Mouse (Mus musculus) activated CD4-positive, CD25-positive, alpha-beta regulatory T cell, adult 4 months (primary cell): Measurements from ENCODE around the gene Abcg1. TPM values are rescaled to one million over a fixed set of nuclear protein-coding genes. Genes with fewer than 3 reads are reported as not detected.

ENCODE experiments used
- ATAC-seq: one replicate; pipeline ENCODE4 v1.8.0; 2017
- polyA plus RNA-seq, 2 experiments: library from polyadenylated mRNA; unstranded; fragments of 100-300 nt; shearing (Covaris generic); gene quantifications; one replicate each; pipeline ENCODE4 v1.2.1; 2017

The Abcg1 gene
- polyA plus RNA-seq, 2 experiments from 2014 or later: 104 to 116 TPM

GRCm38 (mm10) chr17:31131269-31131821 lies 73.9 kb downstream of the Abcg1 start:
- no peak for ATAC-seq

DNA sequence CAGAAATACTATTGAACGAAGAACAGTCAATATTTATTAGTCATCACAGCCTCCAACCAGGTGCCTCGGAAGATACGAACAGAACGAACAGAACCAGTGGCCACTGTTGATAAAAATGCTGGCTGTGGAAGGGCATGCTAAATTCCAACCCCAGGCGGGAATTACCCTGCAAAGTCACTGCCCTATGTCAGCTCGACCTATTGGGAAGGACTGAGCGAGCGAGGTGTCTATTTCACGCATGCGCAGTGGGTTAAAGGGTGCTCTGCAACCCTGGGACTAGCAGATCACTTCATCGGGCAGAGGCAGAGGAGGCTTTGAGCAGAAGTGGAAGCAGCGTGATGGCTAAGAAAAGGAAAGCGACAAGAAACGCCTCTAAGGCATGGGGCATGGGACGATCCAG lies 76.3 kb downstream of the Abcg1 start:
- no peak for ATAC-seq

DNA sequence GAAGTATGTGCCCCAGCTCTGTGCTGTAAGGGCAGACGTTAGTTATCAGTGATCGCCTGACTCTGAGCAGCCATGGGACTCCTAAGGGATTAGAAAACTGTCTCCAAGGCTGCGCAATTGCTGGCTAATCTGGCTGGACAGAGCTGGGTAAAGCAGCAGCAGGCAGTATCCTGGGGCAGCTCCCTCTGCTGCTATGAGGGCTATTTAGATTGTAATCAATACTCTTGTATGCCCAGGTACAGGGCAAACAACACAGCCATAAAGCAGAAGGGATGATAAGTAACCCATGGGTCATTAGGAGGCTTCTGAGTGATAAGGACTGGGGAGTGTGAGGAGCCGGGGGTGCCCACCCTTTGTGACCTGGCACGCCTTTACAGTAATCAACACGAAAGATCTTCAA lies 77.4 kb downstream of the Abcg1 start:
- no peak for ATAC-seq

GRCm38 (mm10) chr17:31136291-31136690 lies 78.8 kb downstream of the Abcg1 start:
- ATAC-seq: peak; percentile 51

GRCm38 (mm10) chr17:31136821-31137220 lies 79.3 kb downstream of the Abcg1 start:
- peak; percentile 48 for ATAC-seq

- peak; percentile 60 for ATAC-seq
Observed at GRCm38 (mm10) chr17:31138398-31138797, 80.9 kb downstream of the Abcg1 start.

GRCm38 (mm10) chr17:31142116-31142515 lies 84.6 kb downstream of the Abcg1 start:
- no peak for ATAC-seq

DNA sequence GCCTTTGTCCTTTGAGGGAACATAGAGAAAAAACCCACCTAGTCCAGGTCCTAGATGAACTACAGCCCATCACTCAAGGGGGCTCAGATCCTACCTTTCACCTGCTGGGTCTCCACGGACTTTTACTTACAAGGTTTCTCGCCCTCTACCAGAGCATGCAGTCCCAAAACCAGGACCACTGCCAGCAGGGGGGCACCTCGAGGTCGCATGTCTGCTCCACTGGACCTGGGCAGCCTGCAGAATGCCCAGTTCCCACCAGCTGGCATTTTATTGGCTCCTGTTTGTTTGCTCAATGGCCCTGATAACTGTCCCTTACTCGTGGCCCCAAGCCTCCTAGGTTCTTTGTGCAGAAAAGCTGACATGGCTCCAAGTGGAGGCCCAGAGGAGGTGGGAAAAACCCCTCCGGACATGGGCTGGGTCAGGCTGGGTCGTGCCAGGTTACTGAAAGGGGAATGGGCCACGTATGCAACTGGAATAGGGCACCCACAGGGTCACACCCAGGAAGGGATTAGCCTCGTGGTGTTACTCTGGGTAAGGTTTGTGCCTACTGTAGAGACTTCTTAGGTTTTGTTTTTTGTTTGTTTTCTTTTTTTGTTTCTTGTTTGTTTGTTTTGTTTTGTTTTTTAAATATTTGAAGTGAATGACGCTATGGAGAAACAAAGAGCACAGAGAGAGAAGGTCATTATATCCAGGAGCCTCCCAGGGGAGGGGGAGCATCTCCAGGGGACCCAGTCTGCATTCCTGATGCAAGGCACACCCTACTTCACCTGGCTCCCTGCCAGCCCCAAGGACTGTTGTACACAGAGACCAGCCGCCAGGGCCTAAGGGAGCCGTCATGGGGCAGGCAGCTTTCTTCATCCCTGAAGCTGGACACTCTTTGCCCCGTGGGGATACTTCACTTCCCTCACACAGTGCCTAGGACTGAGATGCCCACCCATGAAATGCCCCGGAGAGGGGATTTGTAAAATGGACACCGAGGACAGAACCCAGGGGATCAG lies 86.9 kb downstream of the Abcg1 start, which contains the start of gene Tff2:
TSS of gene Tff2 (minus strand) at position 243 of the 998 bp plus-strand sequence.
- ATAC-seq: no peak

DNA sequence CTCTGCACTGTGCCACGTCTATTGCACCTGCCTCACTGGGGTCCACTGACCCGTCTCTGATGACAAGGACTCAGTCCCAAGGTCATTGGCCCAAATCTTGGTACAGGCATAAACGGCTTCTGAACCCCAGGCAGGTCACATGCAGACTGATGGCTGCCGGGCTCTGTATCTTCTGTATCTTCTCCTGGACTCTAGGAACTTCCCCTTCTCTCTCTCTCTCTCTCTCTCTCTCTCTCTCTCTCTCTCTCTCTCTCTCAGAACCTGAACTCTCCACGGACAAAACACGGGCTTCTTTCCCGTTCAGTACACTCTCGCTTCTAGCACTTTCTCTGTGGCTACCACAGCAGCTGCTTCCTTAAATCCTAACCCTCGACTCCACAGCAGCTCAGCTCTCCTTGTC lies 88.5 kb downstream of the Abcg1 start:
- no peak for ATAC-seq

- ATAC-seq: no peak
Observed at GRCm38 (mm10) chr17:31152512-31152911, 95.0 kb downstream of the Abcg1 start.

DNA sequence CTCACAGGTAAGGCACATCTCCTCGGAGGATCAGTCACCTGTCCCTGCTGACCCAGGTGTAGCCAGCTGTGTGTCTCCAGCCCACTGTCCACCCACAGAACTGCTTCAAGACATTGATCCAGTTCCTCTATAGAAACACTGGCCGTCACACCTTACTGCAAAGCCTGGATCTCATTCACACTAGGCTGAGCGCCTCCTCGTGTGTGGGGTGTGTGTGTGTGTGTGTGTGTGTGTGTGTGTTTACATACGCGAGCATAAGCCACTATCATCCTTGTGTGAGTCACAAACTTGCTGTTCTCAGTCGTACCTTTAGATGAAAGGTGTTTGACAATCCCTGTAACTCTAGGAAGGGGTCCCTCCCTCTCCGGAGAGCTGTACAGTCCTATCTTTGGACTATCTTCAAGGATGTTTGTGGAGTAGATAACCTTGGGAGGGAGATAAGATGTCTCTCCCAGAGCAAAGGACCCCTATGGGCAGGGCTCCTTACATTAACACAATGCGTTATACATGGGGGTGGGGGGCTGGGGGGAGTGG lies 95.6 kb downstream of the Abcg1 start:
- ATAC-seq: no peak

DNA sequence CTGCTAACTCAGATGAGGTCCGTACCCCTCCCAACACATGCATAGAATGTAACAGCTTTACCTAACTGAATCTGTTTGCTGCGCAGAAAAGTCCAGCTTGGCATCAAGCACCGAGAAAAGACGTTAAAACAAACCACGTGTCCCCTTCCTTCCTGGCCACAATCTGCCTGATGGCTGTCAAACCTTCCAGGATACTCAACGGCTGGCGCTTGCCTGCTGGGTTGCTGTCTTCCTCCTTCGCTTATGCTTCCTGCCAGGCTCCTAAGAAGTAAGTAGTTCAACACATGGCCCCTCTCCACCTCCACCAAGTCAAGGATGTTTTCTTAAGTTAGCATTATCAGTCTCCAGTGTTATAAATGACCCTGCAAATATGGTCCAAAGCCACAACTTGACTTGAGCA lies 96.3 kb downstream of the Abcg1 start:
- no peak for ATAC-seq

DNA sequence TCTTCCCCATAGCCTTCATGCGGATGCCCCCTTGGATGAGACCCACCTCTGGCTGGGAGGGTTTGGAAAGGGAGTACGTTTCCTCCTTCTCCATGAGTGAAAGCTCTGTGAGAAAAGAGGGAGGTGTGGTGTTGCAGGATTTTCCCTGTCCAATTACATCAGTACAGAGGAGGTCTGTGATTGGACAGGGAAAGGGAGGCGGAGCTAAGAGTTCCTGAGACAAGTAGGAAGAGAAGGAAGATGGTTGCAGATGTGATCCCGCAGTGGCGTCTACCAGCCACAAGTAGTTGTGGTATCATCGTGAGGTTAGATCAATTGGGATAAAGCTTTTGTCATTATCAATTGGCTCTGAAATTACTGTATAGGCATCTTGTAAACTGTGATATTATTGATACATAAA lies 100.4 kb downstream of the Abcg1 start:
- no peak for ATAC-seq

GRCm38 (mm10) chr17:31160291-31160690 lies 102.8 kb downstream of the Abcg1 start:
- ATAC-seq: no peak

GRCm38 (mm10) chr17:31162607-31163006 lies 105.1 kb downstream of the Abcg1 start:
- no peak for ATAC-seq

DNA sequence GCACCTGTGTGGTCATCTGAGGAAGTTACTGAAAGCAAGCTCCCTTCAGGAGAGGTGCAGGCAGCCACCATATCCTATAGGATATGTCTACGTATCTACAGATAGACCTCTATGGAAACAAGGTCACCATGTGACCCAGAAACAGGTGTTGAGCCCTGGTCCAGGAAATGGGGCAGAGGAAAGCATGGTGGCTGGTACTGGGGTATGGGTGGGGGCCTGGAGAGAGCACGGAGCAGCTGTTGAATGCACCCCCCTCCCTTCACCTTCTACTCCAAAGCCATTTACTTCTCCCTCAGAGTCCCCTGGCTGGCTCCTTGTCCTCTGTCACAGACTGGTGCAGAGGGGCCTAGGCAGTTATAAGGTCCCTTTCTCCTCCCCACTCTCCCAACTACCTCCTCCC lies 106.3 kb downstream of the Abcg1 start:
- ATAC-seq: no peak

DNA sequence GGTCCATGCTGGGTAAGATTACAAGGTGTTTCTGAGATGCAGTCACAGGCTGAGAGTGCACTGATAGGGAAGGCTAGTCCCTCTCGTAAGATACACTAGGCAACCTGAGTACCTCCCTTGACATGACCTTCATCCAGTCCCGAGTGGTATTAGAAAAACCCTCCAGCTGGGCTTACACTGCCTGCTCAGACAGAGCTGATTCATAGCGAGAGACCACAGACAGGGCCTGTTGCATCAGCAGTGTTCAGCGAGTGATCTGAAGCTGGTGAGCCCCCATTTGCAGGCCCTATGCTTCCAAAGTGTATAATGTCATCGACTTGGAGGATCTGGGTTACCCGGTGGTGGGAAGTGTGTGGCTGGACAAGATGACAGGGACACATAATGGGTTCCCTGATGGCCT lies 107.7 kb downstream of the Abcg1 start, which contains the start of gene Tff1:
TSS of gene Tff1 (minus strand) at position 151 of the 400 bp plus-strand sequence.
- no peak for ATAC-seq

Other genes with a start within 250 kb of the Abcg1 start
- gene Glp1r, start 155.9 kb upstream of the Abcg1 start, polyA plus RNA-seq: under 1 TPM in 1 of 2 experiments, not detected in 1; 0.15 TPM
- gene Umodl1, start 103.0 kb upstream of the Abcg1 start, polyA plus RNA-seq: not detected
- gene Tff3, start 72.0 kb downstream of the Abcg1 start, polyA plus RNA-seq: not detected
- gene Tff2, start 86.6 kb downstream of the Abcg1 start, polyA plus RNA-seq: not detected
- gene Tff1, start 107.6 kb downstream of the Abcg1 start, polyA plus RNA-seq: under 1 TPM in 1 of 2 experiments, not detected in 1; 0.89 TPM
- gene Tmprss3, start 141.3 kb downstream of the Abcg1 start, polyA plus RNA-seq: 1 to 10 TPM; 1.5 to 2.1 TPM
- 100 to 1,000 TPM; 235 to 244 TPM for gene Ubash3a, start 150.2 kb downstream of the Abcg1 start, polyA plus RNA-seq
- 1 to 10 TPM in 1 of 2 experiments, under 1 TPM in 1; 0.86 to 2.7 TPM for gene Rsph1, start 219.7 kb downstream of the Abcg1 start, polyA plus RNA-seq
- gene Slc37a1, start 229.1 kb downstream of the Abcg1 start, polyA plus RNA-seq: 10 to 100 TPM; 20.5 to 26.2 TPM